Mouse (Mus musculus): ENCODE measurements around the gene Prelid3b. TPM values are rescaled to one million over a fixed set of nuclear protein-coding genes. Genes with fewer than 3 reads are reported as not detected.

The Prelid3b gene
- total RNA-seq, 2 experiments from 2014 or later = 47.0 to 51.8 TPM

DNA sequence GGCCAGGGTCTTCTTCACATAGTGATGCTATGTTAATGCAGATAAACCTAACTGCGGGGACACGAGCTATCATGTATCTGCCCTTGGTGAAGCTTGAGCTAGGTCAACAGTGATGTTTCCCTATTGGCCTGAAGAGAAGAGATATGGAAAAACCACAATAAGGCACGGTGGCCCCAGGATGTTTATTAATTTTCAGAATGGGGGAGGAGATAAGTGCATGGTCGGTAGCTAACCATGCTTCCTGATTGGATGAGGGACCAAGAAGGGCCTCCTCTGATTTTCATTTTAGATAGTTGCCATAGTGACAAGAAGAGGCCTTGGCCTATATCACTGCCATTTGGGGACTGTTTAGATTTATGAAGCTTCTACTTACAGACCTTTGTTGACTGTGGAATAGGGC lies 2.5 kb downstream of the Prelid3b start:
- DNase-seq (ENCODE audit: extremely low spot score in 1 of 2, low spot score in 2 of 2) = no peak
- intact Hi-C loops (cut with DNase I) = no loop called here

DNA sequence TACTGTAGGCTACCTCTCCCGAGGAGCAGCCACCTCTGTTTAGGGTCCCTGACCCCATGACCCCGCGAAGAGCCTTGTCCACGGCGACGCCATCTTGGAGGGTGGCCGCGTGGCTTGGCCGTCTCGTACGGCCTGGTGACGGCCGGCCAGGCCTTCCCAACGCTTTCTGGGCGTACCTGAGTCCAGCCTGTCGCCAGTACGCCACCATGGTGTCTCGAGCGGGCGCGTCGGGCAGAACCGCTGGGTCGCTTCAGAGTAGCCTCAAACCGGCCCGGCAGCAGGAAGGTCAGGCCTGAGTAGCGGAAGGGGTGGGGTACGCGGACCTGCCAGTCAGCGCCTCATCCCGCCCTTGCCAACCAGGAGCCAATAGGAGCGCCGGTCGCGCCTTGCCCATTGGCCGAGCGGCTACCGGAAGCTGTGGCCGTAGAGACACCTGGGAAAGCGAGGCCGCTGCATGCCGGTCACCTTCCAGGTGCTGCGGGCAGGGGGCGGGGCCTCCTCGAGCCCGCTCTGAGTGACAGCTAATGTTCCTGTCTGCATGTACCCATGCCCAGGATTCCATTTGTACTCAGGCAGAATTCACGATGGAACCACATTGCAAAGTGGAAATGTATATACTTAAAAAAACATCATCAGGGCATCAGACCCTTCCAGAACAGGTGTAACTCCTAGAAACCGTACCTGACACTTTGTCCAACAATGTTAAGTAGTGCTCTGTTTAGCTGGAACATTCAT lies 8.9 kb downstream of the Prelid3b start, which contains the start of gene Atp5e:
Gene Atp5e, minus strand, starts transcription at position 317 of the 735 bp plus-strand sequence.
- intact Hi-C loops (cut with DNase I) = loop anchor here (5.0 kb wide), 1 partner anchor 208 kb away; no protein-coding TSS in a partner anchor
- peak; percentile 97 for DNase-seq (ENCODE audit: extremely low spot score in 1 of 2, low spot score in 2 of 2)

DNA sequence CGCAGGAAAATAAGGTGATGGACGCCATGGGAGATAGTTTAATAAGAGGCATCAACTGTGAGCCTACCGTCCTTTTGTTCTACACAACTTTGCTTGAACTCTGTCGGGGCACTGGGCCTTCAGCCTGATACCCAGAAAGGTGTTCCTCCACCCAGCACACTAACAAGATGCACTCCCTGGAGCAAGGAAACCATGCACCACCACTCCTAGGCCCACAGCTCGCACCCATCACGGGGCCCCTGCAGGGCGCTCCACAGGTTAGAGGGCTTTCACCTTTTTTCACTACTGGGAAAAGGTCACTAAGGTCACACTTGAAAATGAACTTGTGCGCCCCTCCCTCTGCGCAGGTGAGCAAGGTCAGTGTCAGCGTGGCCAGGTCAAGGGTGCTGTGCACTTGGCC lies 9.5 kb downstream of the Prelid3b start:
- intact Hi-C loops (cut with DNase I) = loop anchor here (5.0 kb wide), 1 partner anchor 209 kb away; no protein-coding TSS in a partner anchor
- no peak for DNase-seq (ENCODE audit: extremely low spot score in 1 of 2, low spot score in 2 of 2)

- no peak for DNase-seq (ENCODE audit: extremely low spot score in 1 of 2, low spot score in 2 of 2)
- intact Hi-C loops (cut with DNase I) = no loop called here
Measured at GRCm38 (mm10) chr2:174459365-174459764, 13.5 kb downstream of the Prelid3b start.

DNA sequence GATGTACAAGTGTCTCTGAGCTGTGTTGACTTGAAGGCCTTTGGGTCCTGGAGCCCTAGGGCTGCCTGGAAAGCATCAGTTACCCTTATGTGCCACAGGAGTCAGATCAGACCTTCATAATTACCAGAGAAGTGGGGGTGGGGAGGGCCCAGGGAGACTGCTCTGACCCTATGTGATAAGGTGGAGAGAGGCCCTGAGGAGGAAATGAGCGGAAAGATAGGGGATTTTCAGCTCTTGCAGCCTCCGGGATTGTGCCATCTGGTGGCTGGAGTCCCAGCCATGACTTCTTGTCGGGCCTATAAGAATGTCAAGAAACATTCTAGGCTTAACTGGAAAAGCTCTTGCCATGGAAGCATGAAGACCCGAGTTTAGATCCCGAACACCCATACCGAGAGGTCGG lies 19.2 kb downstream of the Prelid3b start:
- intact Hi-C loops (cut with DNase I) = no loop called here
- no peak for DNase-seq (ENCODE audit: extremely low spot score in 1 of 2, low spot score in 2 of 2)

- no peak for DNase-seq (ENCODE audit: extremely low spot score in 1 of 2, low spot score in 2 of 2)
- intact Hi-C loops (cut with DNase I) = no loop called here
Measured at GRCm38 (mm10) chr2:174450353-174450752, 22.5 kb downstream of the Prelid3b start, which contains the start of gene Tubb1. TSS of gene Tubb1 (plus strand) at chr2:174450695.

DNA sequence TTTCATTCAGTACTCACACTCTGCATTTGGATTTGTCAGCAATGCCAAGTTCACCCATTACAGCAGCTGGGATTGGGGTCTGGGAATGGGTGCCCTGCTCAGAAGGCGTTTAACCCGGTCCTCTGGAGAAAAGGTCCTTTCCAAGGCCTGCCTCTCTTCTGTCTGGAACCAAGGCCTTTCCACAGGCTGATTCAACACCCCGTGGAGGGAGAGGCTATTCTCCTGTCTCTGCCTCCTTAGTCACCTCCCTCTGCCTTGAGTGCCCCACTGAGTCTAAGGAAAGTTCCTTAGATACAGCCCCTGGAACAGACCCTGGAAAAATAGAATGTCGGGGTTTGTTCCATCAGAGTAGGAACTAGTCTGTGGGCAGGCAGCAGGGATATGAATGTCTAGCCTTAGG lies 24.5 kb downstream of the Prelid3b start:
- no peak for DNase-seq (ENCODE audit: extremely low spot score in 1 of 2, low spot score in 2 of 2)
- intact Hi-C loops (cut with DNase I) = no loop called here

DNA sequence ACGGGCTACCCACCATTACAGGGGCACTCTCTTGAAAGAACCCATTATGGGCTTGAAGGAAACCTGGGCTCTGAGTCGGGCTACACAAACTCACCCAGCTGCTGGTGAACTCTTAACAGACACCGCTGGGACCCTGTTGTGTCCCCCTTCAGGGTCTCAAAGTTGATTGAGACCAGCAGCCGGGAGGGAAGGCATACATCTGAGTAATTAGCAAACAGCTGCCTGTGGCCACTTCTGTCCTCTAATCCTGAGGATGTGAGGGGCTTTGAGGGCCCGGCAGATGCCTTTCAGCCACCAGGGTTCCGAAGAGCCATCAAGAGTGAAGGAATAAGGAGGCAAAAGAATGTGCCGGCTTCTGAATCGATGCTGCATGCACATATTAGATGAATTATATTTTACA lies 26.0 kb downstream of the Prelid3b start:
- intact Hi-C loops (cut with DNase I) = no loop called here
- no peak for DNase-seq (ENCODE audit: extremely low spot score in 1 of 2, low spot score in 2 of 2)

DNA sequence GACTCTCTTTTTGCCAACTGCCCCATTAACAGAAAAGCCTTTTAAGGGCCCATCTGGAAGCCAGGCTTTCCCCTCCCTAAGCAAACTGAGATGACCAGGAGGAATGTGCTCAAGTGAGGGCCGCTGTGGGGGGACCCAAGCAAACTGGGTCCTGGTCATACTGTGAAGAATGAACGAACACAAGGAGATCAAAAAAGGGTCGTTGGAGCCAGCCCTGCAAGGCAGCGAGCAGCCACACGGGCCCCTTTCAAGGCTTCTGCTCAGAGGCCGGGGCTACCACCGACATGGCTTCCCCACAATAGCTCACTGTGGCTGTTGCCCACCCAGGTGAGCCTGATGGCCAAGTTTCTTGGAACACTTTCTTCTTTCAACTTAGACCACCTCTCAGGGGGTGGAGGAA lies 26.4 kb downstream of the Prelid3b start:
- intact Hi-C loops (cut with DNase I) = no loop called here
- DNase-seq (ENCODE audit: extremely low spot score in 1 of 2, low spot score in 2 of 2) = no peak

DNA sequence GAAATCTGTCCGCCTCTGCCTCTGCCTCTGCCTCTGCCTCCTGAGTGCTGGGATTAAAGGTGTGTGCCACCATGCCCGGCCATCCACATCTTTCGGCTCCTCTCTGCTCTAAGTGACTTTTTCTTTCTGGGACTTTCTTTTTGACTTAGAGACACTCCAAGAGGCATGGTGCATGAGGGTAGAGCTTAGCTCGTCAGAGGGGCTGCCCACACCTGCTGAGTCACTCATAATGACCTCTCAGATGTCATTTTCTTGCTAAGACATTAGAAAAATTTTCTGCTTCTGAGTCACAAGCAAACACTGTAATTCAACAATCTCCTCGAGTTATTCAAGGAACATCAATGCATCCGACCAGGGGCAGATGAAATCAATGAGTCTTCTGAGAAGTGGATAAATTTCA lies 27.9 kb downstream of the Prelid3b start:
- DNase-seq (ENCODE audit: extremely low spot score in 1 of 2, low spot score in 2 of 2) = no peak
- intact Hi-C loops (cut with DNase I) = no loop called here

DNA sequence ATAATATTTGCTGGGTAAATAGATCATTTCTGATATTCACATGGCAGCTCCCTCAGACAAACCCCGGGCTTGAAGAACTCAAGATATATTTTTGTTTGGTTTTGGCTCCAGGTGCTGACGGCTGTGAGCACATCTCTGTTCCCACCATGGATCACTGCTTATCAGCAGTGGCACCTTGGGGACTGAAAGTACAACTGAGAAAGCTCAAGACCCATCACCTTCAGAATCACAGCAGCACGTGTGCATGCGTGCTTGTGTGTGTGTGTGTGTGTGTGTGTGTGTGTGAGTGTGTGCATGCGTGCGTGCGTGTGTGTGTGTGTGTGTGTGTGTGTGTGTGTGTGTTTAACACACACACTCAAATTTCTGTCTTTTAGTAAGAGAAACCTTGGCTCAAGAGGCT lies 28.5 kb downstream of the Prelid3b start:
- intact Hi-C loops (cut with DNase I) = no loop called here
- DNase-seq (ENCODE audit: extremely low spot score in 1 of 2, low spot score in 2 of 2) = no peak

- no peak for DNase-seq (ENCODE audit: extremely low spot score in 1 of 2, low spot score in 2 of 2)
- intact Hi-C loops (cut with DNase I) = no loop called here
Measured at GRCm38 (mm10) chr2:174443046-174443445, 29.8 kb downstream of the Prelid3b start.

- intact Hi-C loops (cut with DNase I) = no loop called here
- DNase-seq (ENCODE audit: extremely low spot score in 1 of 2, low spot score in 2 of 2) = no peak
Measured at GRCm38 (mm10) chr2:174442460-174442859, 30.4 kb downstream of the Prelid3b start.

GRCm38 (mm10) chr2:174441898-174442297 lies 31.0 kb downstream of the Prelid3b start:
- intact Hi-C loops (cut with DNase I) = no loop called here
- no peak for DNase-seq (ENCODE audit: extremely low spot score in 1 of 2, low spot score in 2 of 2)

DNA sequence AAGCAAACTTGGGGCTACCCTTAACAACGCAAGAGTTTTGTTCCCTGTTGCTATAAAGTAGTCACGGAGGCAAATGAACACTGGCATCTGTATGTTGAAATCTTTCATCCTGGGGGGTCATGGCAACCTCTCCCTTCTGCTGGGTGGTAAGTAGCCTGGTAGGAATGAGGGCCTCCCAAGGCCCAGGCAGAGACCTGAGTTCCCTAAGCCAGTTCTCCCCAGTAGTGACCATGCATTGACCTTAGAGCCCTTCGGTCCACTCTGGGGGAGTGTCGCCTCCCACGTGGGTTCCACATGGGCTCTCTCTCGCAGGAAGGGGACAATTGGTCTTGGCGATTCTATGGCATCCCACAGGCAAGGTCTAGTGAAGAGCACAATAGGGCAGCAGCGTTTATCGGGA lies 32.9 kb downstream of the Prelid3b start:
- intact Hi-C loops (cut with DNase I) = no loop called here
- DNase-seq (ENCODE audit: extremely low spot score in 1 of 2, low spot score in 2 of 2) = no peak

- intact Hi-C loops (cut with DNase I) = no loop called here
Measured at GRCm38 (mm10) chr2:174439450-174439838, 33.4 kb downstream of the Prelid3b start.

GRCm38 (mm10) chr2:174438737-174439449 lies 34.0 kb downstream of the Prelid3b start, which contains the start of gene Ctsz:
TSS of gene Ctsz (minus strand) at chr2:174439039.
- intact Hi-C loops (cut with DNase I) = no loop called here
- peak in 1 of 2 experiments; percentile 82 for DNase-seq (ENCODE audit: extremely low spot score in 1 of 2, low spot score in 2 of 2)

More at GRCm38 (mm10) chr2:174439450-174439838, 33.4 kb downstream of the Prelid3b start:
- DNase-seq (ENCODE audit: extremely low spot score in 1 of 2, low spot score in 2 of 2) = no peak

- DNase-seq (ENCODE audit: extremely low spot score in 1 of 2, low spot score in 2 of 2) = no peak
- intact Hi-C loops (cut with DNase I) = no loop called here
Measured at GRCm38 (mm10) chr2:174438181-174438580, 34.7 kb downstream of the Prelid3b start.

DNA sequence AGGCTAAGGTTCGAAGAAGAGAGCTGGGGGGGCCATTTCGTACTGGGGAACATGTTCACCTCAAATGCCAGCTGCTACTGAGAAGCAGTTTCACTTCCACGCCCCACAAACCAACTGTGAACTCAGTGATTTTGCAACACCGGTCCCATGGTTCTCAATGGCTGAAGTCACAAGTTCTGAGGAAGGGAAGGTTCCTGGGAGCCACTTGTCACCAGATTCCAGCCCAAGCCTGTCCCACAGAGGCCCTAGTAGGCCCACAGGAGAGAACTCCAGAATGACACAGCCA lies 35.2 kb downstream of the Prelid3b start:
- DNase-seq (ENCODE audit: extremely low spot score in 1 of 2, low spot score in 2 of 2) = no peak
- intact Hi-C loops (cut with DNase I) = no loop called here

All from left cerebral cortex, postnatal 10 days (tissue).